Mouse (Mus musculus): ENCODE measurements around the gene Fcna. TPM values are rescaled to one million over a fixed set of nuclear protein-coding genes. Genes with fewer than 3 reads are reported as not detected.

The Fcna gene
- 1.5 and 3.7 TPM in 2 replicates for polyA plus RNA-seq (2012; rRNA removed)

GRCm38 (mm10) chr2:25627811-25628210 is at the start of gene Fcna:
Gene Fcna, minus strand, starts transcription at chr2:25628030.

GRCm38 (mm10) chr2:25676486-25676885 is 48.7 kb upstream of the Fcna start, which contains the start of gene Lcn6:
Gene Lcn6, plus strand, starts transcription at chr2:25676786.

GRCm38 (mm10) chr2:25657652-25658051 is 29.8 kb upstream of the Fcna start, which contains the start of gene Lcn5:
Gene Lcn5, plus strand, starts transcription at chr2:25657952.

GRCm38 (mm10) chr2:25652902-25653301 is 25.1 kb upstream of the Fcna start, which contains the start of gene Lcn8:
Gene Lcn8, plus strand, starts transcription at chr2:25653120.

GRCm38 (mm10) chr2:25621229-25622200 is 6.3 kb downstream of the Fcna start, which contains the start of gene Tmem141:
Gene Tmem141, minus strand, starts transcription at chr2:25622005.

GRCm38 (mm10) chr2:25617578-25617977 is 10.3 kb downstream of the Fcna start, which contains the start of gene Ccdc183:
Gene Ccdc183, minus strand, starts transcription at chr2:25617678.

GRCm38 (mm10) chr2:25607761-25608622 is 19.8 kb downstream of the Fcna start, which contains the start of gene Rabl6:
Gene Rabl6, minus strand, starts transcription at chr2:25608521.

GRCm38 (mm10) chr2:25581294-25581864 is 46.5 kb downstream of the Fcna start, which contains the start of gene Ajm1:
Gene Ajm1, minus strand, starts transcription at chr2:25581757.

Other genes starting within 250 kb of the Fcna start
- gene Entpd2, start 232.2 kb downstream of the Fcna start, polyA plus RNA-seq (2012; rRNA removed), result 0.11 and 0.17 TPM in 2 replicates
- 146 and 170 TPM in 2 replicates for gene Npdc1, start 228.7 kb downstream of the Fcna start, polyA plus RNA-seq (2012; rRNA removed)
- 0.06 and 0.31 TPM in 2 replicates for gene Fut7, start 204.8 kb downstream of the Fcna start, polyA plus RNA-seq (2012; rRNA removed)
- gene Abca2, start 199.3 kb downstream of the Fcna start, polyA plus RNA-seq (2012; rRNA removed), result 15.7 and 15.9 TPM in 2 replicates
- 0.16 and 0.36 TPM in 2 replicates for gene Clic3, start 171.2 kb downstream of the Fcna start, polyA plus RNA-seq (2012; rRNA removed)
- 23.7 and 35.7 TPM in 2 replicates for gene Paxx, start 166.9 kb downstream of the Fcna start, polyA plus RNA-seq (2012; rRNA removed)
- 0.34 and 0.41 TPM in 2 replicates for gene Ptgds, start 158.0 kb downstream of the Fcna start, polyA plus RNA-seq (2012; rRNA removed)
- not detected in 2 replicates for gene Lcn12, start 134.1 kb downstream of the Fcna start, polyA plus RNA-seq (2012; rRNA removed)
- gene Fbxw5, start 127.3 kb downstream of the Fcna start, polyA plus RNA-seq (2012; rRNA removed), result 27.8 and 30.7 TPM in 2 replicates
- gene C8g, start 126.3 kb downstream of the Fcna start, polyA plus RNA-seq (2012; rRNA removed), result 3.8 and 4.0 TPM in 2 replicates
- 16.0 and 18.2 TPM in 2 replicates for gene Traf2, start 81.1 kb downstream of the Fcna start, polyA plus RNA-seq (2012; rRNA removed)
- 165 and 237 TPM in 2 replicates for gene Edf1, start 70.2 kb downstream of the Fcna start, polyA plus RNA-seq (2012; rRNA removed)
- 8.2 and 8.8 TPM in 2 replicates for gene Mamdc4, start 53.2 kb downstream of the Fcna start, polyA plus RNA-seq (2012; rRNA removed)
- 154 and 192 TPM in 2 replicates for gene Phpt1, start 52.8 kb downstream of the Fcna start, polyA plus RNA-seq (2012; rRNA removed)
- 1.2 and 1.4 TPM in 2 replicates for gene Ajm1, start 46.3 kb downstream of the Fcna start, polyA plus RNA-seq (2012; rRNA removed)
- gene Rabl6, start 19.5 kb downstream of the Fcna start, polyA plus RNA-seq (2012; rRNA removed), result 88.7 and 111 TPM in 2 replicates
- gene Ccdc183, start 10.4 kb downstream of the Fcna start, polyA plus RNA-seq (2012; rRNA removed), result not detected in 2 replicates
- gene Tmem141, start 6.0 kb downstream of the Fcna start, polyA plus RNA-seq (2012; rRNA removed), result 9.4 and 18.8 TPM in 2 replicates
- not detected in 2 replicates for gene Lcn8, start 25.1 kb upstream of the Fcna start, polyA plus RNA-seq (2012; rRNA removed)
- not detected in 2 replicates for gene Lcn5, start 29.9 kb upstream of the Fcna start, polyA plus RNA-seq (2012; rRNA removed)
- not detected in 2 replicates for gene Lcn6, start 48.8 kb upstream of the Fcna start, polyA plus RNA-seq (2012; rRNA removed)
- not detected in 2 replicates for gene Lcn10, start 54.7 kb upstream of the Fcna start, polyA plus RNA-seq (2012; rRNA removed)
- gene Obp2a, start 72.0 kb upstream of the Fcna start, polyA plus RNA-seq (2012; rRNA removed), result not detected in 2 replicates
- 37.1 and 43.2 TPM in 2 replicates for gene Bmyc, start 78.7 kb upstream of the Fcna start, polyA plus RNA-seq (2012; rRNA removed)
- not detected in 2 replicates for gene Obp2b, start 109.0 kb upstream of the Fcna start, polyA plus RNA-seq (2012; rRNA removed)
- not detected in 2 replicates for gene Lcn3, start 137.5 kb upstream of the Fcna start, polyA plus RNA-seq (2012; rRNA removed)
- not detected in 2 replicates for gene Lcn11, start 149.0 kb upstream of the Fcna start, polyA plus RNA-seq (2012; rRNA removed)
- gene Gm13539, start 154.2 kb upstream of the Fcna start, polyA plus RNA-seq (2012; rRNA removed), result not detected in 2 replicates
- not detected in 2 replicates for gene Glt6d1, start 187.8 kb upstream of the Fcna start, polyA plus RNA-seq (2012; rRNA removed)
- gene Lcn9, start 195.1 kb upstream of the Fcna start, polyA plus RNA-seq (2012; rRNA removed), result not detected in 2 replicates
- gene Sohlh1, start 219.2 kb upstream of the Fcna start, polyA plus RNA-seq (2012; rRNA removed), result not detected in 2 replicates
- 3.7 and 5.5 TPM in 2 replicates for gene Kcnt1, start 235.7 kb upstream of the Fcna start, polyA plus RNA-seq (2012; rRNA removed)

All from central nervous system, embryonic 11.5 days (tissue).